Mouse (Mus musculus): ENCODE measurements around the gene Gm9958.

GRCm38 (mm10) chr5:90367067-90367303, at the start of gene Gm9958:
- TF ChIP-seq ELF1 (IDR thresholded peaks at IDR 0.05; ENCODE audit: low read depth, low read length) (no peak), ZC3H11A (IDR thresholded peaks at IDR 0.05; ENCODE audit: low read depth, low read length) (no peak), POLR2AphosphoS2 (IDR thresholded peaks at IDR 0.05; ENCODE audit: low read length) (no peak), CTCF (IDR thresholded peaks at IDR 0.05 in 2 of 3, conservative IDR thresholded peaks at IDR 0.05 in 1 of 3; ENCODE audit: control insufficient read depth in 1 of 3, insufficient read depth in 1 of 3, low read depth in 2 of 3, low read length in 3 of 3, poor library complexity in 1 of 3, severe bottlenecking in 1 of 3) (no peak), TAL1 (IDR thresholded peaks at IDR 0.05; ENCODE audit: low read length) (no peak), ZKSCAN1 (IDR thresholded peaks at IDR 0.05; ENCODE audit: low read depth, low read length) (no peak), E2F4 (IDR thresholded peaks at IDR 0.05; ENCODE audit: borderline replicate concordance, low read depth, low read length) (no peak), POLR2A (IDR thresholded peaks at IDR 0.05; ENCODE audit: control insufficient read depth in 1 of 2, insufficient read depth in 1 of 2, low read depth in 1 of 2, low read length in 2 of 2, poor library complexity in 1 of 2) (no peak), MYC (IDR thresholded peaks at IDR 0.05; ENCODE audit: low read depth, low read length) (no peak), USF2 (IDR thresholded peaks at IDR 0.05; ENCODE audit: borderline replicate concordance in 1 of 2, insufficient read depth in 1 of 2, low read depth in 1 of 2, low read length in 2 of 2) (no peak), USF1 (IDR thresholded peaks at IDR 0.05; ENCODE audit: low read depth, low read length) (no peak), BHLHE40 (IDR thresholded peaks at IDR 0.05; ENCODE audit: borderline replicate concordance, low read depth, low read length) (no peak), TCF12 (IDR thresholded peaks at IDR 0.05; ENCODE audit: low read depth, low read length) (no peak)
